Mouse (Mus musculus) CH12.LX (cell line): ENCODE results near the gene Rpl36-ps4. TPM values are rescaled to one million over a fixed set of nuclear protein-coding genes. Genes with fewer than 3 reads are reported as not detected.

Source experiments
- DNase-seq: peaks from one replicate; pipeline ENCODE4 v3.0.0-alpha.2; 2013; ENCODE audit errors: extremely low read depth
- H3K27ac ChIP-seq: 2 replicates; pipeline ENCODE4 v1.5.1; 2012; ENCODE audit warnings: low read depth, mild to moderate bottlenecking, control low read depth, moderate library complexity; ENCODE audit not compliant: insufficient read depth
- H3K27me3 ChIP-seq: replicated peaks from 2 replicates; pipeline ENCODE3; 2012; ENCODE audit warnings: inconsistent platforms
- H3K36me3 ChIP-seq, 2 experiments: replicated peaks in 1 of 2; 2 replicates each; pipeline versions ENCODE3 to v1.6.1; 2012; ENCODE audit warnings: inconsistent platforms in 1 of 2, low read length in 1 of 2, mild to moderate bottlenecking in 1 of 2, mixed read lengths in 1 of 2, moderate library complexity in 1 of 2; ENCODE audit not compliant: control insufficient read depth in 1 of 2, insufficient read depth in 1 of 2
- H3K4me1 ChIP-seq, 2 experiments: 2 replicates each; pipeline ENCODE4 v1.6.1; 2012; ENCODE audit warnings: inconsistent platforms in 1 of 2, moderate library complexity in 1 of 2; ENCODE audit not compliant: insufficient read depth in 2 of 2, control insufficient read depth in 1 of 2
- H3K4me2 ChIP-seq: 2 replicates; pipeline ENCODE4 v1.6.1; 2012; ENCODE audit warnings: low read depth, mild to moderate bottlenecking, control low read depth; ENCODE audit not compliant: poor library complexity, insufficient read depth, severe bottlenecking
- H3K4me3 ChIP-seq, 3 experiments: fragments of 150-350 bp in 1 of 3; sonication (generic) in 1 of 3; replicated peaks in 1 of 3; 2 replicates each; pipeline versions ENCODE3 to v1.5.1; 2011 to 2012; ENCODE audit warnings: low read depth in 2 of 3, low read length in 2 of 3, mild to moderate bottlenecking in 2 of 3, moderate library complexity in 2 of 3, control low read depth in 1 of 3, improper control_type of control experiment in 1 of 3, inconsistent platforms in 1 of 3, mixed read lengths in 1 of 3; ENCODE audit not compliant: poor library complexity in 1 of 3
- H3K79me2 ChIP-seq: replicated peaks from 2 replicates; pipeline ENCODE4 v1.6.1; 2012; ENCODE audit warnings: mild to moderate bottlenecking, moderate library complexity; ENCODE audit not compliant: control insufficient read depth, poor library complexity, insufficient read depth, severe bottlenecking; ENCODE audit errors: extremely low read depth
- H3K9ac ChIP-seq: 2 replicates; pipeline ENCODE4 v1.6.1; 2012; ENCODE audit warnings: low read depth, mild to moderate bottlenecking, control low read depth, moderate library complexity; ENCODE audit not compliant: insufficient read depth
- H3K9me3 ChIP-seq: replicated peaks from 2 replicates; pipeline ENCODE3; 2012; ENCODE audit warnings: low read length, inconsistent platforms, mixed read lengths
- CTCF ChIP-seq, 2 experiments: IDR thresholded peaks in 1 of 2; conservative IDR thresholded peaks in 1 of 2; 2 replicates each; pipeline ENCODE4 v1.5.1; 2011 to 2012; ENCODE audit warnings: low read depth in 2 of 2, low read length in 2 of 2, improper control_type of control experiment in 1 of 2, inconsistent platforms in 1 of 2, mild to moderate bottlenecking in 1 of 2, moderate library complexity in 1 of 2
- ETS1 ChIP-seq: conservative IDR thresholded peaks from 2 replicates; pipeline ENCODE4 v1.6.1; 2012; ENCODE audit warnings: low read depth, mild to moderate bottlenecking, inconsistent platforms, low read length, improper control_type of control experiment, moderate library complexity
- GABPA ChIP-seq: IDR thresholded peaks from 2 replicates; pipeline ENCODE4 v1.6.1; 2012; ENCODE audit warnings: low read depth, low read length, improper control_type of control experiment, inconsistent platforms; ENCODE audit not compliant: insufficient replicate concordance
- JUN ChIP-seq: IDR thresholded peaks from 2 replicates; pipeline ENCODE4 v1.6.1; 2011; ENCODE audit warnings: low read depth, mild to moderate bottlenecking, low read length, improper control_type of control experiment, moderate library complexity; ENCODE audit not compliant: insufficient read depth
- POLR2AphosphoS2 ChIP-seq: IDR thresholded peaks from 2 replicates; pipeline ENCODE4 v1.6.1; 2011; ENCODE audit warnings: low read depth, low read length, improper control_type of control experiment
- RCOR1 ChIP-seq: conservative IDR thresholded peaks from 2 replicates; pipeline ENCODE4 v1.6.1; 2012; ENCODE audit warnings: low read depth, mild to moderate bottlenecking, inconsistent platforms, low read length, improper control_type of control experiment
- SMC3 ChIP-seq: IDR thresholded peaks from 2 replicates; pipeline ENCODE4 v1.6.1; 2011; ENCODE audit warnings: low read depth, low read length, improper control_type of control experiment
- USF2 ChIP-seq: conservative IDR thresholded peaks from 2 replicates; pipeline ENCODE4 v1.6.1; 2011; ENCODE audit warnings: low read depth, low read length, improper control_type of control experiment
- dilution Hi-C: fragments of 300-500 bp; cut with MboI; formaldehyde crosslinking; loops from 2 replicates; pipeline ENCODE4 v1.14.3; 2020; ENCODE audit warnings: low sequenced_read_pairs; ENCODE audit not compliant: extremely low pct_unique_long_range_greater_than_20kb, extremely low pct_ligation_motif_present
- in situ Hi-C: fragments of 300-500 bp; cut with MboI; formaldehyde crosslinking; loops from 3 replicates; pipeline ENCODE4 v1.14.3; 2019; ENCODE audit warnings: low sequenced_read_pairs, low pct_ligation_motif_present, low pct_unique_long_range_greater_than_20kb, mixed read lengths
- polyA plus RNA-seq: library from polyadenylated mRNA; unstranded; fragments of >175 nt; gene quantifications from 2 replicates; pipeline ENCODE4 v1.2.1, GENCODE M21; 2012; ENCODE audit warnings: low read depth; ENCODE audit not compliant: insufficient read length
- total RNA-seq, 2 experiments: library from RNA; depleted of rRNA; stranded (reverse); fragments of 300-350 nt in 1 of 2; fragments of >200 nt in 1 of 2; gene quantifications; 2 replicates each; pipeline ENCODE4 v1.2.3; 2012 to 2014

Gene Rpl36-ps4
- total and polyA plus RNA-seq, 3 experiments: not detected

- Histone ChIP-seq H3K4me1 (no peaks in the 10 kb centered on the region; a peak in 1 of 4 replicates), H3K4me2 (no peak overlapping the region), H3K36me3 (no peaks in the 10 kb centered on the region), H3K4me3 (no peak overlapping the region), H3K27me3 (no peaks in the 10 kb centered on the region), H3K79me2 (no peaks in the 10 kb centered on the region), H3K9me3 (peaks cover 4% of the 10 kb centered on the region), H3K27ac (no peak overlapping the region), H3K9ac (no peak overlapping the region)
- dilution Hi-C loops: no loop called here
- TF ChIP-seq RCOR1 (no peak), JUN (no peak)
- no peak for DNase-seq
- in situ Hi-C loops: no loop called here
Measured at GRCm38 (mm10) chr17:87900677-87901076, 20.1 kb upstream of the Rpl36-ps4 start.

- H3K27ac ChIP-seq: no peak overlapping the region
- H3K27me3 ChIP-seq: no peaks in the 10 kb centered on the region
- H3K36me3 ChIP-seq: no peaks in the 10 kb centered on the region
- H3K9me3 ChIP-seq: peaks cover 2% of the 10 kb centered on the region
- no peak for TF ChIP-seq USF2
- dilution Hi-C loops (no loop called here), in situ Hi-C loops (no loop called here)
- H3K4me3 ChIP-seq: no peak overlapping the region
- no peak for DNase-seq
- H3K4me1 ChIP-seq: no peaks in the 10 kb centered on the region; a peak in 1 of 4 replicates
- H3K4me2 ChIP-seq: no peak overlapping the region
- H3K9ac ChIP-seq: no peak overlapping the region
- H3K79me2 ChIP-seq: no peaks in the 10 kb centered on the region
Measured at GRCm38 (mm10) chr17:87901163-87901562, 19.6 kb upstream of the Rpl36-ps4 start.

- dilution Hi-C loops: no loop called here
- Histone ChIP-seq H3K4me2 (no peak overlapping the region), H3K27ac (no peak overlapping the region), H3K9ac (no peak overlapping the region), H3K79me2 (no peaks in the 10 kb centered on the region), H3K4me1 (no peaks in the 10 kb centered on the region; a peak in 1 of 4 replicates), H3K4me3 (no peak overlapping the region), H3K9me3 (no peaks in the 10 kb centered on the region), H3K27me3 (no peaks in the 10 kb centered on the region), H3K36me3 (no peaks in the 10 kb centered on the region)
- TF ChIP-seq POLR2AphosphoS2: no peak
- no peak for TF ChIP-seq GABPA
- no peak for TF ChIP-seq ETS1
- TF ChIP-seq CTCF (conservative IDR thresholded peaks at IDR 0.05 in 1 of 2, IDR thresholded peaks at IDR 0.05 in 1 of 2; ENCODE audit: low read depth in 2 of 2, low read length in 2 of 2): no peak
- TF ChIP-seq SMC3: no peak
- in situ Hi-C loops: no loop called here
- DNase-seq: no peak
Measured at GRCm38 (mm10) chr17:87903213-87903612, 17.6 kb upstream of the Rpl36-ps4 start.
